Mouse (Mus musculus): Measurements from ENCODE around the gene Myo1d. TPM values are rescaled to one million over a fixed set of nuclear protein-coding genes. Genes with fewer than 3 reads are reported as not detected.
A peak's percentile ranks its signal among the peaks of the same experiment; 100 is the strongest.

Gene Myo1d
- polyA plus RNA-seq, 1 experiment, result 6.4 TPM

- peak overlapping the region; percentile 88 for H3K27ac ChIP-seq (ENCODE audit: control insufficient read depth, insufficient read depth, low read depth, low read length, poor library complexity)
- TF ChIP-seq POLR2A (IDR thresholded peaks at IDR 0.05; ENCODE audit: borderline replicate concordance, control insufficient read depth, low read depth, low read length), result 0 out of 2 replicates have a peak, but pooled peaks have one; percentile 24
- no peak for TF ChIP-seq CTCF (IDR thresholded peaks at IDR 0.05; ENCODE audit: control insufficient read depth, insufficient read depth, low read length)
- peaks cover 17% of the 10 kb centered on the region for H3K4me1 ChIP-seq (ENCODE audit: control insufficient read depth, insufficient read depth, low read length)
- H3K4me3 ChIP-seq (replicated peaks; ENCODE audit: control insufficient read depth, low read depth, low read length), result peak overlapping the region; percentile 0
- 8% methylated on average over 19 of the region's 19 CpGs for WGBS
These were observed 271.3 kb downstream of the Myo1d start for GRCm38 (mm10) chr11:80508361-80509175.

- TF ChIP-seq POLR2A (IDR thresholded peaks at IDR 0.05; ENCODE audit: borderline replicate concordance, control insufficient read depth, low read depth, low read length) (no peak), CTCF (IDR thresholded peaks at IDR 0.05; ENCODE audit: control insufficient read depth, insufficient read depth, low read length) (no peak)
- Histone ChIP-seq H3K4me1 (ENCODE audit: control insufficient read depth, insufficient read depth, low read length) (peaks cover 17% of the 10 kb centered on the region), H3K27ac (ENCODE audit: control insufficient read depth, insufficient read depth, low read depth, low read length, poor library complexity) (peak overlapping the region; percentile 85), H3K4me3 (replicated peaks; ENCODE audit: control insufficient read depth, low read depth, low read length) (peak overlapping the region; percentile 6)
- WGBS, result 61% methylated on average over 6 of the region's 6 CpGs
These were observed 272.0 kb downstream of the Myo1d start for GRCm38 (mm10) chr11:80507791-80508190.

GRCm38 (mm10) chr11:80506483-80506882, 273.3 kb downstream of the Myo1d start:
- TF ChIP-seq CTCF (IDR thresholded peaks at IDR 0.05; ENCODE audit: control insufficient read depth, insufficient read depth, low read length), result no peak
- TF ChIP-seq POLR2A (IDR thresholded peaks at IDR 0.05; ENCODE audit: borderline replicate concordance, control insufficient read depth, low read depth, low read length), result no peak
- H3K4me3 ChIP-seq (replicated peaks; ENCODE audit: control insufficient read depth, low read depth, low read length), result no peak overlapping the region
- H3K27ac ChIP-seq (ENCODE audit: control insufficient read depth, insufficient read depth, low read depth, low read length, poor library complexity), result no peak overlapping the region
- H3K4me1 ChIP-seq (ENCODE audit: control insufficient read depth, insufficient read depth, low read length), result peaks cover 14% of the 10 kb centered on the region; the same call in 1 of the 2 replicates

GRCm38 (mm10) chr11:80505581-80505980, 274.2 kb downstream of the Myo1d start:
- peaks cover 14% of the 10 kb centered on the region; the same call in 1 of the 2 replicates for H3K4me1 ChIP-seq (ENCODE audit: control insufficient read depth, insufficient read depth, low read length)
- TF ChIP-seq CTCF (IDR thresholded peaks at IDR 0.05; ENCODE audit: control insufficient read depth, insufficient read depth, low read length), result no peak
- 66% methylated on average over 3 of the region's 3 CpGs for WGBS
- no peak overlapping the region for H3K4me3 ChIP-seq (replicated peaks; ENCODE audit: control insufficient read depth, low read depth, low read length)
- H3K27ac ChIP-seq (ENCODE audit: control insufficient read depth, insufficient read depth, low read depth, low read length, poor library complexity), result peak overlapping the region; percentile 71

GRCm38 (mm10) chr11:80504519-80505385, 275.1 kb downstream of the Myo1d start:
- WGBS, result 12% methylated on average over 6 of the region's 6 CpGs
- TF ChIP-seq CTCF (IDR thresholded peaks at IDR 0.05; ENCODE audit: control insufficient read depth, insufficient read depth, low read length) (no peak), POLR2A (IDR thresholded peaks at IDR 0.05; ENCODE audit: borderline replicate concordance, control insufficient read depth, low read depth, low read length) (no peak)
- Histone ChIP-seq H3K4me1 (ENCODE audit: control insufficient read depth, insufficient read depth, low read length) (peaks cover 14% of the 10 kb centered on the region; the same call in 1 of the 2 replicates), H3K4me3 (replicated peaks; ENCODE audit: control insufficient read depth, low read depth, low read length) (no peak overlapping the region), H3K27ac (ENCODE audit: control insufficient read depth, insufficient read depth, low read depth, low read length, poor library complexity) (peak overlapping the region; percentile 78)

- TF ChIP-seq CTCF (IDR thresholded peaks at IDR 0.05; ENCODE audit: control insufficient read depth, insufficient read depth, low read length) (no peak), POLR2A (IDR thresholded peaks at IDR 0.05; ENCODE audit: borderline replicate concordance, control insufficient read depth, low read depth, low read length) (no peak)
- Histone ChIP-seq H3K27ac (ENCODE audit: control insufficient read depth, insufficient read depth, low read depth, low read length, poor library complexity) (peak overlapping the region; percentile 46), H3K4me1 (ENCODE audit: control insufficient read depth, insufficient read depth, low read length) (peaks cover 13% of the 10 kb centered on the region; the same call in 1 of the 2 replicates), H3K4me3 (replicated peaks; ENCODE audit: control insufficient read depth, low read depth, low read length) (no peak overlapping the region)
- WGBS, result 77% methylated on average over 13 of the region's 13 CpGs
These were observed 275.9 kb downstream of the Myo1d start for GRCm38 (mm10) chr11:80503726-80504452.

GRCm38 (mm10) chr11:80503281-80503680, 276.5 kb downstream of the Myo1d start:
- Histone ChIP-seq H3K4me1 (ENCODE audit: control insufficient read depth, insufficient read depth, low read length) (peaks cover 13% of the 10 kb centered on the region; the same call in 1 of the 2 replicates), H3K4me3 (replicated peaks; ENCODE audit: control insufficient read depth, low read depth, low read length) (no peak overlapping the region), H3K27ac (ENCODE audit: control insufficient read depth, insufficient read depth, low read depth, low read length, poor library complexity) (no peak overlapping the region)
- no peak for TF ChIP-seq POLR2A (IDR thresholded peaks at IDR 0.05; ENCODE audit: borderline replicate concordance, control insufficient read depth, low read depth, low read length)
- 86% methylated on average over 6 of the region's 6 CpGs for WGBS
